Mouse (Mus musculus) midbrain, postnatal 0 days (tissue): Measurements from ENCODE around the gene Armh3. TPM values are rescaled to one million over a fixed set of nuclear protein-coding genes. Genes with fewer than 3 reads are reported as not detected.
A peak's percentile ranks its signal among the peaks of the same experiment; 100 is the strongest.

ENCODE experiments used
- ATAC-seq: fragments of 200-750 bp; cut with Nextera tagmentation; 2 replicates; pipeline ENCODE4 v1.8.0; 2017; ENCODE audit warnings: moderate number of reproducible peaks, mild to moderate bottlenecking, moderate TSS enrichment, moderate library complexity; ENCODE audit not compliant: low FRiP score
- DNase-seq: peaks from one replicate; pipeline ENCODE4 v3.0.0-alpha.2; 2015; ENCODE audit warnings: low spot score
- H3K27ac ChIP-seq: fragments of 300-500 bp; sonication (generic); 2 replicates; pipeline ENCODE4 v1.5.1; 2014; ENCODE audit warnings: low read depth, mild to moderate bottlenecking, low read length, mixed read lengths
- H3K27me3 ChIP-seq: fragments of 300-500 bp; sonication (generic); 2 replicates; pipeline ENCODE4 v1.6.1; 2014; ENCODE audit warnings: low read length, control low read depth, mixed read lengths; ENCODE audit not compliant: insufficient read depth
- H3K36me3 ChIP-seq: fragments of 300-500 bp; sonication (generic); 2 replicates; pipeline ENCODE4 v1.6.1; 2014; ENCODE audit warnings: low read length, control low read depth, mixed read lengths; ENCODE audit not compliant: insufficient read depth
- H3K4me1 ChIP-seq: fragments of 300-500 bp; sonication (generic); 2 replicates; pipeline ENCODE4 v1.6.1; 2014; ENCODE audit warnings: mild to moderate bottlenecking, control low read depth, antibody characterized with exemption, low read length, mixed read lengths; ENCODE audit not compliant: insufficient read depth
- H3K4me2 ChIP-seq: fragments of 300-500 bp; sonication (generic); 2 replicates; pipeline ENCODE4 v1.6.1; 2014; ENCODE audit warnings: low read depth, mild to moderate bottlenecking, low read length, mixed read lengths; ENCODE audit not compliant: poor library complexity, severe bottlenecking
- H3K4me3 ChIP-seq: fragments of 300-500 bp; sonication (generic); 2 replicates; pipeline ENCODE4 v1.5.1; 2014; ENCODE audit warnings: low read depth, mild to moderate bottlenecking, low read length, moderate library complexity
- H3K9ac ChIP-seq: fragments of 300-500 bp; sonication (generic); replicated peaks from 2 replicates; pipeline ENCODE4 v1.6.1; 2014; ENCODE audit warnings: mild to moderate bottlenecking, low read length, moderate library complexity, mixed read lengths; ENCODE audit not compliant: poor library complexity, severe bottlenecking
- H3K9me3 ChIP-seq: fragments of 300-500 bp; sonication (generic); 2 replicates; pipeline ENCODE4 v1.6.1; 2016; ENCODE audit warnings: low read length, control low read depth
- CTCF ChIP-seq: IDR thresholded peaks from 2 replicates; pipeline ENCODE4 v1.5.1; 2016; ENCODE audit warnings: antibody characterized with exemption, mild to moderate bottlenecking
- WGBS: fragments of 180-500 bp; shearing (Covaris S2); extraction: QIAGEN DNeasy Blood & Tissue Kit; methylation state at CpG from one replicate; pipeline ENCODE4 v1.1.7; 2014; 5-methylcytosine and 5-hydroxymethylcytosine counted together
- polyA plus RNA-seq: library from polyadenylated mRNA; unstranded; fragments of >200 nt; fragmentation: Nextera tagmentation; extraction: Ambion mirVana; gene quantifications from 2 replicates; pipeline ENCODE4 v1.2.1, GENCODE M21; 2015
- total RNA-seq: library from RNA; depleted of rRNA; stranded (reverse); fragments of >200 nt; gene quantifications from 2 replicates; pipeline ENCODE4 v1.2.3, GENCODE M21; 2014

Gene Armh3
- total and polyA plus RNA-seq, 2 experiments from 2014 or later: 18.1 to 18.9 TPM

DNA sequence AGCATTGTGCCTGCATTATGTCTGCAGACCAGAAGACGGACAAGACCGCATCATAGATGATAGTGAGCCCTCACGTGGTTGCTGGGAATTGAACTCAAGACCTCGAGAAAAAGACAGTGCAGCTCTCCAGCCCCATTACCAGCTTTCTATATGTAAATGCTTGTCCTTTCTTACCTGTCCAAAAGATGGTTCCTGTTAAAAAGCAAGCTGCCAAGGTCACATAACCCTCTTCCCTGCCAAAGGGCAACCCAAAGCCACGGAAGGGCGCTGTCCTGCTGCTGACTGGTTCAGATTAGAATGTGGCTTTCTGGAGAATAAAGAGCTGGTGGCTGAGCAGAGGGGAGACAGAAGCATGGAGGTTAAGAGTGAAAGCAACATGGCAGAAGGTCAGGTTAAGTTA lies 90.9 kb downstream of the Armh3 start:
- no peaks in the 10 kb centered on the region for H3K27me3 ChIP-seq
- DNase-seq (no peak), ATAC-seq (no peak)
- WGBS: 94% methylated on average over 6 of the region's 6 CpGs
- no peak overlapping the region for H3K4me3 ChIP-seq
- H3K9ac ChIP-seq: no peak overlapping the region
- no peak for TF ChIP-seq CTCF
- 0 out of 2 replicates have a peak, but pooled peaks cover 4% of the 10 kb centered on the region for H3K36me3 ChIP-seq
- H3K4me2 ChIP-seq: no peak overlapping the region
- H3K9me3 ChIP-seq: no peaks in the 10 kb centered on the region
- no peaks in the 10 kb centered on the region for H3K4me1 ChIP-seq
- no peak overlapping the region for H3K27ac ChIP-seq

DNA sequence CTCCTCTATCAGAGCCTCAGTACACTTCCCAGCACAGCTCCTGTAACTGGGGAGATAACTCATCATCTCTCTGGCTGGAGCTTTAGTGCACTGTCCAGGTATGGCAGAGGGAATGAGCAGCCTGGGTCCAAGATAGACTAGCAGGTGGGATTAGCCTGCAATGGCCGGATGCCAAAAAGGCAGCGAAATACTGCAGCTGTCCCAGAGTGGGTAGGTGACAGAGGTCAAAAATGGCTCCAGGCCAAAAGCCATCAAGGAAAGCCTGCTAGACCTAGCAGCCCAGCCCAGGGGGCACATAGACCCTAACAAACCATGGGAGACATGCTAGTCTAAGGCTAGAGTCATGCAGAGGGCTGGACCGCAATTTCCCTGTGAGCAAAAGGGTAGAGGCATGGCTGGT lies 94.4 kb downstream of the Armh3 start:
- no peak for TF ChIP-seq CTCF
- Histone ChIP-seq H3K36me3 (peaks cover 10% of the 10 kb centered on the region; the same call in 1 of the 2 replicates), H3K4me3 (no peak overlapping the region), H3K27me3 (no peaks in the 10 kb centered on the region), H3K27ac (no peak overlapping the region), H3K9ac (no peak overlapping the region), H3K4me1 (no peaks in the 10 kb centered on the region), H3K4me2 (no peak overlapping the region), H3K9me3 (no peaks in the 10 kb centered on the region)
- DNase-seq: peak; percentile 17
- ATAC-seq: no peak
- WGBS: 76% methylated on average over 3 of the region's 3 CpGs

DNA sequence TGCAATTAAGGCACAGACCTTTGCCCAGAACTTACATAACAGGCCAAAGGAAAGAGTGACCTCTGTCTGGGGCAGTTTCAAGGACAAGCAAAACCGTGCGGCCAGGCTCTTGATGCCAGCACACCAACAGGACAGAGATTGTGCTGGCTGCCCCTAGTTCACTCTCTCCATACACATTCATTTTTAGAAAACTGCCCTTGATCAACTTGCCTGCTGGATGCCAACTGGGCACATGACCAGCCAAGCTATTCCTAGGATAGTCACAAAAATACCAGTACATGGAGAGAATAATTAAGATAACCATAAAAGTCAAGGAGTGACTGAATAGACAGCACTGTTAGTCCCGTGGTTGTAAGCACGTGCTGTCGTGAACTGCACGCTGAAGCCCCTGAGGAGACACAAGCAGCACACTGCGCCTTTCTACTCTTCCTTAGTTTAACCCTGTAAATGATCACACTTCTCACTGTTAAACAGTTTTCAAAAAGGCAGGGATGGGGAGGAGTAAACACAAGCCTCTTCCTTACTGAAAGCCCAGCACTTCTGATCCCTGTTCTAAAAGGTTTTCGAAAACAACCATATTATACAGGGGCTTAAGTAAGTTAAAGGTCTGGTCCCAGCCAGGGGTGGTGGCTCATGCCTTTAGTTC lies 95.8 kb downstream of the Armh3 start:
- Histone ChIP-seq H3K27ac (no peak overlapping the region), H3K36me3 (peaks cover 8% of the 10 kb centered on the region; the same call in 1 of the 2 replicates), H3K4me2 (no peak overlapping the region), H3K9me3 (no peaks in the 10 kb centered on the region), H3K9ac (no peak overlapping the region), H3K27me3 (no peaks in the 10 kb centered on the region), H3K4me3 (no peak overlapping the region), H3K4me1 (no peaks in the 10 kb centered on the region)
- DNase-seq: no peak
- TF ChIP-seq CTCF: no peak
- 70% methylated on average over 8 of the region's 8 CpGs for WGBS
- ATAC-seq: no peak

DNA sequence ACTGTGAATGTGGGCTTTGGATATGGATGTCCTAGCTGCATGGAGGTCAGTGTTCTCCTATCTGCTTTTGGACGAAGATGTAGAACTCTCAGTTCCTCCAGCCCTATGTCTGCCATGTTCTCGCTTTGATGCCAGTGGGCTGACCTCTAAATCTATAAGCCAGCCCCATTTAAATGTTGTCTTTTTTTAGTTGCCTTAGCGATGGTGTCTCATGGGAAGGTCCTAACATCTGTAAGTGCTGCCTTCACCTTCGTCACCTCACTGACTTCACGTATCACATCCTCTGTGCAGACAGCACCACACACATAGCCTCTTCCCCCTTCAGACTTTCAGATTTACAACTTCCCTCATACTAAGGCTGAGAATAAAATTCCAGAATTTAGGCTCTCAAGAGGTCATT lies 97.5 kb downstream of the Armh3 start:
- H3K4me2 ChIP-seq: no peak overlapping the region
- no peaks in the 10 kb centered on the region for H3K9me3 ChIP-seq
- no peak overlapping the region for H3K9ac ChIP-seq
- H3K4me3 ChIP-seq: no peak overlapping the region
- no peak for ATAC-seq
- no peak overlapping the region for H3K27ac ChIP-seq
- DNase-seq: no peak
- no peaks in the 10 kb centered on the region for H3K4me1 ChIP-seq
- H3K36me3 ChIP-seq: peaks cover 6% of the 10 kb centered on the region; the same call in 1 of the 2 replicates
- no peaks in the 10 kb centered on the region for H3K27me3 ChIP-seq
- no peak for TF ChIP-seq CTCF
- WGBS: 94% methylated on average over 5 of the region's 5 CpGs

DNA sequence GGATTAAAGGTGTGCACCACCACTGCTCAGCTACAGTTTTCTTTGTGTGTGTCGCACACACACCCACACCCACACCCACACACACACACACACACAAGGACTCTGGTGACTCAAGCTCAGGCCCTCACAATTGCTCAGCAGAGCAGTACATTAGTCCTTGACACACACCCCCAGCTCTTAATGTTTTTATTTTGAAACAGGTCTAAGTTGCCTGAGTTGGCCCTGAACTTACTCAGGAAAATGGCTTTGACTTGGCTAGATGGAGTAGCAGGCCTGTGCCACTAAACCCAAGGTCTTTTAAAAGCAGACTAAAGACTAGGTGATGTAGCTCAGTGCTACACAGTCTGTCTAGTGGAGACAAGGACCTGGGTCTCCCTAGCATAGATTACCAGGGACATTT lies 102.6 kb downstream of the Armh3 start:
- Histone ChIP-seq H3K9ac (no peak overlapping the region), H3K4me1 (no peaks in the 10 kb centered on the region), H3K27me3 (no peaks in the 10 kb centered on the region), H3K4me3 (no peak overlapping the region), H3K4me2 (no peak overlapping the region), H3K36me3 (peaks cover 6% of the 10 kb centered on the region; the same call in 1 of the 2 replicates), H3K27ac (no peak overlapping the region), H3K9me3 (no peaks in the 10 kb centered on the region)
- 93% methylated on average over 1 of the region's 1 CpGs for WGBS
- ATAC-seq (no peak), DNase-seq (no peak)
- TF ChIP-seq CTCF: no peak

DNA sequence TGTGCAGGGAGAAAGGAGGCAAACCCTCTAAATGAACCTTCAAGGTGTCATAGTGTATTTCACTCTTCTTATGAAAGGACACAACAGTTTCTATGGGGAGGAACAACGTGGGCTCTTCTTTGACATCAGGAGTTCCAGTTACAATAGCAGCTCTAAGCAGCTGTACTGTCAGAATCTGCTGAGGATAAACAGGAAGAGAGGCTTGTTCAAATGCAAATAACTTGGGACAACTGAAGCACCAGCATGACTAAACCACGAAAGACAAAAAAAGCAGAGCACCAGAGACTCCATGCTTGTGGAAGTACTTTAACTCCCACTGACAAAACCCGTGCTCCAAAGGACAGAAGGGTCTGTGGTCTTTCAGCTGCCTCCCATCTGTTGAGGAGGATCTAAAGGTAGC lies 116.2 kb downstream of the Armh3 start:
- no peaks in the 10 kb centered on the region for H3K9me3 ChIP-seq
- no peak for TF ChIP-seq CTCF
- H3K9ac ChIP-seq: no peak overlapping the region
- no peaks in the 10 kb centered on the region for H3K27me3 ChIP-seq
- no peak overlapping the region for H3K4me3 ChIP-seq
- no peaks in the 10 kb centered on the region for H3K4me1 ChIP-seq
- no peaks in the 10 kb centered on the region for H3K36me3 ChIP-seq
- no peak for DNase-seq
- ATAC-seq: no peak
- 12% methylated on average over 3 of the region's 3 CpGs for WGBS
- H3K27ac ChIP-seq: no peak overlapping the region
- no peak overlapping the region for H3K4me2 ChIP-seq
